Mouse (Mus musculus) cerebellum, adult (tissue): ENCODE results near the gene Prcd.
"Not testable (repeated sequence)": the region's sequence is repeated elsewhere in the genome, so short reads cannot be mapped to it uniquely, and the experiment has no call there.

Experiments used
- ATAC-seq: cut with Nextera tagmentation; 2 replicates; pipeline ENCODE4 v1.9.2; 2017; ENCODE audit warnings: mild to moderate bottlenecking, moderate library complexity, mixed read lengths; ENCODE audit not compliant: insufficient number of reproducible peaks, low FRiP score, low TSS enrichment

Gene Prcd

DNA sequence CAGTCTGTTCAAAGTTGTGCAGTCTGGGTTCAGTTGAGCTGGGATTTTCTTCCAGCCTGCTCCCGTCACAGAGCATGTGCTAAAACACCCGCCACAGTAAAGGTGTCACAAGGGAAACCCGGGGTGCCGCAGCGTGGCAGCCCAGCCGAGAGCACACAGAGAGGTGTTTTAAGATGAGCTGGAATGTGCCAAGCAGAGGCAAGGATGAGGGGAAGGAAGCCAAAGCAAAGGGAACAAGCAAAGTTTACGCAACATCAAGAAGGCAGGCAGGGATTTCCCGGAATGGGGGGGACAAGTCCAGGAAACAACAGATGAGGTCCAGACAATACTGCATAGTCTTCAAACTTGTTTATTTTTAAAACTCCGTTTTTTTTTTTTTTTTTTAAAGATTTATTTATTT is 13.2 kb downstream of the Prcd start:
- no peak for ATAC-seq

DNA sequence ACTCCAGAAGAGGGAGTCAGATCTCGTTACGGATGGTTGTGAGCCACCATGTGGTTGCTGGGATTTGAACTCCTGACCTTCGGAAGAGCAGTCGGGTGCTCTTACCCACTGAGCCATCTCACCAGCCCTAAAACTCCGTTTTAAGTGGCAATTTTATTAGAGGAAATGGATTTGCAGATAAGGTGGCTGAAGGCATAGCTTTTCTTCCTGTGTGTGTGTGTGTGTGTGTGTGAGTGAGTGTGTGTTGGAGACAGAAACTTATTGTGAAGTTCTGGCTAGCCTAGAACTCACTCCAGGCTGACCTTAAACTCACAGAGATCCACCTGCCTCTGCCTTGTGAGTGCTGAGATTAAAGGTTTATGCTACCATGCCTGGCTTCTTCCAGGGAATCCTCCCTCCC is 13.7 kb downstream of the Prcd start:
- ATAC-seq: not testable (repeated sequence)

DNA sequence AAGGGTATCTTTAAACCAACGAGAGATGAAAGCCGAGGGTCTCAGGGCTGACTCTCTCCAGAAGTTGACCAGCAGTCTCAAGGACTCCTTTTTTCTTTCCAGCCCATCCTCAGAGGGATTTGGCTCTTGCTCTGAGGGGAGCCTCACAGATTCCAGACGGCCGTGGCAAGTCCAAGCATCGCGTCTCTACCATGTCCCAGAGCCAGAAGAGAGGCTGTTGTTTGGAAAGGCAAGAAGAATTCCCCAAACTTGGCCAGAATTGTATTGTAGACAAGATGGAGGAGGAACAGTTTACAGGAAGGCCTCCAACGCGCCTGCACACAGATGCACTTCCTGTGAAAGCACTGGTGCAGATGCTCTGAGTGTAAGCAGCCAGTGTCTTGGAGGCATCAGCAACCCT is 14.6 kb downstream of the Prcd start:
- no peak for ATAC-seq

DNA sequence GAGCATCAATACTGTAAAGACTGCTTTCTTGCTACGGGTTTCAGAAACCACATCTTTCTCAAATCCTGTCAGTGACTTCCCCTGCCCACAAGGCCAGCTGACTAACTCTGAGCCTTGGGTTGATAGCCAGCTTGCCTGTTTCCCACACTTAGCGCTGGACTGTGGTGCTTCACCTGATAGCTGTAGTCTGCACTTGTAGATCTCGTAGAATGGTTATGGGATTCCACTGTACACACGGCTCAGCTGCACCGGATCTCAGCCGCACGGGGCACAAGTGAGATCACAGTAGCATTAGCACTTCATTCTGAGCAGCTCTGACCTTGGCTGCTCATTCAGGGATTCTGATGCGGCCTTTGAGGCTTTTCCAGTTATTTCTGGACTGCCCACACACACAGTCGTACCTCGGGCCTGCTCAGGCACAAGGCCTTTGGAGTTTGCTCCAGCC is 15.1 kb downstream of the Prcd start:
- no peak for ATAC-seq

DNA sequence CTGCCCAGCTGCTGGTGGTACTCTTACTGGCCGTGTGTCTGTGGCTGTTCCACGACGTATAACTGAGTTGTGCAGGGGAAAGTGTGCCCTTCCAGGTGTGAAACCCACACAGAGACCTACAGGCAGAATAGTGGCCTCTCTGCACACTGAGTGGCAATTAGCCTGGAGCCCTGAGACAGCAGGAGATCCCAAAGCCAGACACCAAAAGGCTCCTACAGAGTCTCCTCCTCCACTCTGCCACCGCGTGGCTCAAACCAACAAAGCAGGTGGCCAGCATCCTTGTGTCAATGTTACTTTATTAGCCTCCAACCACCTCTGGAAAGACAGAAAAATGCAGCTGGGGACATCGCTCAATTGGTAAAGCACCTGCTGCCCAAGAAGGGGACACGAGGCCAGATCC is 15.5 kb downstream of the Prcd start:
- ATAC-seq: no peak

DNA sequence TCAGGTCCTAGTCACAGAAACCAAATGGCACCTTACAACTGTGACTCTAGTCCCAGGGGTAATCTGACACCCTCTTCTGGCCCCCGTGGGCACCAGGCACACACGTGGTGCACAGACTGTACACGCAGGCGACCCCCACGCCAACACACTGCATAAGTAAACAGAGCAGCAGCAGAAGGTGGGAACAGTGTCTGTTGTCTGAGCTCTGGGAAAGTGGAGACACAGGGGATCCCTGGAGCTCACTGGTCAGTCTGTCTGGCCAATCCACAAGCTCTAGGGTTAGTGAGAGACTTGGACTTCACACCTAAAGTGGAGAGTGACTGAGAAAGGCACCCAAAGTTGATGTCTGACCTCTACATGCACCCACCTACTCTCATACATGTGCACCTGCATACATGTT is 16.0 kb downstream of the Prcd start:
- no peak for ATAC-seq

DNA sequence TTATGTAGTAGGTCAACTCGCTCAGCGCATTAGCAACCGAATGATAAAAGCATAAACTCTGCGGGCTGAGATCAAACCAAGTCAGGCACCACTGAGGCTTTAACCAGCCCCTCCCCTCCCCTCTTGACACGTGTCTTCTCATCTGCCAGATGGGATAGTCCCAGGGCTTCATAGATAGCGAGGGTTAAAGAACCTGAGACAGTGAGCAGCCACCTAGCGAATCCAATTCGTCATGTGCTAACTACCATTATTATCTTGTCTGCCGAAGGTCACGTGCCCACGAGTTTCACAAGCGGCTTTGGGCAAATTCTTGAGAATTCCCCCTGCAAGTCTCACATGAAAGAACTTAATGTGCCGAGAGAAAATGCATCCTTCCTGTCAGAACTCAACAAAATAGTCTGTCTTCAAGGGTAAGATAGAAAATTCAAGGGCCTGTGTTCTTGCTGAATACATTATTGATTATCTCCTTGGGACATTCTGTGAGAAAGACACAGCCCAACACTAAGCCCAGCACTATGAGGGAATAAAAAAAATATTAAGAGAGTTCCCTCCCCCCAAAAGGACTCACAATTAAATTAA is 16.5 kb downstream of the Prcd start:
- ATAC-seq: no peak

DNA sequence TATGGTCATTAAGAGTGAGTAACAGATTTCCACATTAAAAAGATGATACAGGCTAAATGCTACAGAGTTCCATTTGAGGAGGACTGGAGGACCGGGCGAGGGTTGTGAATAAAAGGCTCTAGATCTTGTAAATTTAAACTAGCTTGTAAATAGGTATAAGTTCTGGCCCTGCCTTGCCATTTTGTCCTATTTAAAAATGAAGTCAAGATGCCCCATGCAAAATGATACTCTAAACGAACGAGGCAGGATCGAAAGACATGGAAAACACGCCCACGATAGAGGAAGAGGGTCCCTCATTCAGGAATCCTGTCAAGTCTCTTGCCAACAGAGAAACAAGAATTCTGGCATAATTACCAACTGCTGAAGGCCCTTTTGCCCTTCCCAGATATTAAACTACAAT is 17.1 kb downstream of the Prcd start:
- no peak for ATAC-seq

DNA sequence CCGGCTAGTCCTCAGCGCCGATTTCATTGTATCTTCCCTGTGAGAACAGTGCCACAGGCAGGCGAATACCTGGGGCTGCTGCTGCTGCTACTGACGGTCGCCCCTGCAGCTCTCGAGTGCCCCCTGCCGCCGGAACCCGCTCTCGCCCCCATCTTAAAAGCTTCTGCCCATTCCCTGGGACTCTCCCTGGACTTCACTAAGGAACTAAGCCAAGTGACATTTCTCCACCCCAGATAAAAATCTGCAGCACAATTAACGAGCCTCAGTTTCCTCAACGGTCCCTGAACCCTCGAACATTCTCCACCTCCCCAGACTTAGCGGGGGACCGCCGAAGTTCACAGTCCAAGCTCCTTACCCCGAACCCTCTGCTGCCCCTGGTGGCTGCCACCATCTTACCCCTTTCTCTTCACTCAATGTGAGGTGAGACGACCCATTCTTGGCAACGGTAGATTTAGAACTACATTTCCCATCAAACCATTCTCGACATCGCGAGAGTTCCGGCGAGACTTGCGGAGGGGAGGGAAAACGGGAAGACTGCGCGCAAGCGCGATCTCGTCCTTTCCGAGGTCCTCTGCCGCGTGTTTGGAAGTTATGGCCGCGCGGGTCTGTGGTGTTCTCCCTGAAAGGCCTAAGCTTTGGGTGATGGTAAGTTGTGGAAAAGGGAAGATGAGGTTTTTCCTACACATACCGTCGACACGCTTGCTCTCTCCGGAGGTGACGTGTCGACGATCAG is 17.9 kb downstream of the Prcd start:
- peak; percentile 87 for ATAC-seq

DNA sequence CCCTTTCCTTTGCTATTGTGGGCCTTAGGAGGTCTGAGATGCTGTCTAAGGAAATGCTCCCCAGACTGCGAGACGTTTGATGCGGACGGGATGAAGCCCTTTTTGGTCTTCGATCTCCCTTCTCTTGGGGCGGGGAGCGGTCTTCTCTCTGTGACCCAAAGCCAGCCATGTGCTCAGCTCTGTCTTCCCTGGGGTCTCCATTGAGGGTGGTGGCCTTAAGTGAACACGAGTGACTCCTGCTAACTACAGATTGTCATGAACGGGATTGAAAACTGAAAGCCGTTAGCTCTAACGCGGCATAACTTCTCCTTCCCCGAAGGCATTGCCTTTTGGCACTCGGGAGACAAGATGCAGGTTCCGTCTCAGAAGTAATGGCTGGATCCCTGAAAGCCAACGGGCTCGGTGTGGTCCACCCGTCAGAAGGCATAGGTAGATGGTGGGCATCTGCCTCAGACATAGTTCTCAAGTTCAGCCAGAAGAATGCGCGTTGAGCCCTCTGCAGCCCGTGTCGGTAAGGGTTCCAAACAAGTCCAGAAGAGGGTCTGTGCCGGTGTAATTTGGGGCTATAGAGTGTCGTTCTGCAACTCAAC is 18.6 kb downstream of the Prcd start:
- ATAC-seq: no peak

DNA sequence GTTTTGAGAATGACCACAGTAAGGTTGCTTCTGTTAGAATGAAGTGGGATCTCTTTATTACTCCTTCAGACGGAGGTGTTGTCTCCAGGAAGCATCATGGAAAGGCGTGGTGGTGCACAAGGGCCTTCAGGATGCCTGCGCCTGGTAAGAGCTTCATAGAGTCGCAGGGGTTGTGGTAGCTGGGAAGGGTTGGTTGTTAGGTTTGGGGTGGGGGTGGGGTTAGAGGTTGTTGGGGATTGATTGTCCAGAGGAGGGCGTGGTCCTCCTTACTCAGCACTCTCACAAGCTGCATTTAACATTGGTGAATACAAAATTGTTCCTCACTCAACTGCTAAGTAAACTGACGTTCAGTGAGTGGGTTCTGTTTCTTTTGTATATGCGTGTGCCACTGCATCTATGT is 19.3 kb downstream of the Prcd start:
- no peak for ATAC-seq

DNA sequence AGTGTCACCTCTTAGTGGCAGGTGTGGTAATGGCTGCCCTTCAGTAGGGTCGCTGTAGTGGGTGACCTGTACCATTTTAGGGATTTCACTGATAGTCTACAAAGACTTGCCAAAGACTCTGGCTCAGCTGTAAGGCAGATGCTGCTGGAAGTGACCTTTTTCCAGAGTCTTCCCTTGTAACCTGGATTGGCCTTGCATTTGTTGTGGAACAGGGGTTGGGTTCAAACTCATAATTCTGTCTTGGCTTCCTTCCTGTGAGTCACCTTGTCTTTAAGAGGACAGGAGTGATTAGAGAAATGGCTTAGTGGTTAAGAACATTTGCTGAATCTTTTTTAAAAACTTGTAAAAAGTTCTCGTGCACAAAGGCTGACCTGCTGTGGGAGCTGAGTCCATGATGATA is 20.1 kb downstream of the Prcd start:
- no peak for ATAC-seq

DNA sequence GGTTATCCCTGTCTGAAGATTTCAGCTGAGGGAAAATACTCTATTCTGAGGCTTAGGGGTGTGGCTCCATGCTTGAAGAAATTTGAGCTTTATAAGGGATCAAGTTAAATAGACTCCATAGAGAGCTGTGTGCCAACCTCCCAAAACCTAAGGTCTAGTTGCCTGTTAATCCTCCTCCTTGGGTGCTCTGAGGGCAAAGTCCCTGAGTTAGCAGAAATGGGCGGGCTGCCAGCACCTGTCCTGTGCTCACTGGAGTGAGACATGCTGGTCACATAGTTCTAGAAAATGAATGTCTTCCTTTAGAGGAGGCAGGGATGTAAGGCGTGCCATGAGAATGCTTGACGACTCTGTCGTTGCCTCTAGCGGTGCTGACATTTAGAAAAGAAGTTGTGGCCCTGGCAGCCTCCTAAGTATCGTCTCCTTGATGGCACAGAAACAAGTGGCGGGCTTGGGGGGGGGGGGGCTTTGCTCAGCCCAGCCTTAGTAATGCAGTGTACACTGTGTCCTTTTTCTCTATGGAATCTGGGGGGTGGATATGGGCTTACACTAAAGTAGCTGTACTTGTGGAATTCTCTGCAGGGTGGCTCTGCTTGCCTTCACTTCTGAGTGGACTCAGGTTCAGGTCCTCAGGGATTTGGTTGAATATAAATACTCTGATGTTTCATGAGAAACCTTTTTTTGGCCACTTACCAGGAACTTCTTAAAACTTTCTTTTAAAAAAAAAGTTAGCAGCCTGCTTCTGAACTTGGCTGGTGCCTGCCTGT is 21.5 kb downstream of the Prcd start:
- ATAC-seq: no peak

DNA sequence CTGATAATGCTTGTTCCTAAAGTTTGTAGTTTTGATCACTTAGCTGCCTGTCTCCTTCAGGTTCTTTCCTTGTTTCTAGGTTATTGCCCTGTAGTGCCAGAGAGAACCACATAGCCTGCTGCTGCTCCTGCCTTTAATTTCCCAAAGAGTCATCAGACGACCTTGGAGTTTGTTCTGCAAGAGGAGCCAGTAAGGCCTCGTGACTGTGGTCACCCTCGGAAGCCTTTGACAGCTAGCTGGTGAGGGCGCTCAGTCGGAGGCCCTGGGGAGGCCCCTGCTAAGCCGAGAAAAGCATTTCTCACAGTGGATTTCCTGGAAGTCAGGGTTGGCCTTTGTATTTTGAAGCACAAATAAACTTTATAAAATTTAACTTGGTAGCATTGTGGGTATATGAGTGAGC is 22.1 kb downstream of the Prcd start:
- not testable (repeated sequence) for ATAC-seq

DNA sequence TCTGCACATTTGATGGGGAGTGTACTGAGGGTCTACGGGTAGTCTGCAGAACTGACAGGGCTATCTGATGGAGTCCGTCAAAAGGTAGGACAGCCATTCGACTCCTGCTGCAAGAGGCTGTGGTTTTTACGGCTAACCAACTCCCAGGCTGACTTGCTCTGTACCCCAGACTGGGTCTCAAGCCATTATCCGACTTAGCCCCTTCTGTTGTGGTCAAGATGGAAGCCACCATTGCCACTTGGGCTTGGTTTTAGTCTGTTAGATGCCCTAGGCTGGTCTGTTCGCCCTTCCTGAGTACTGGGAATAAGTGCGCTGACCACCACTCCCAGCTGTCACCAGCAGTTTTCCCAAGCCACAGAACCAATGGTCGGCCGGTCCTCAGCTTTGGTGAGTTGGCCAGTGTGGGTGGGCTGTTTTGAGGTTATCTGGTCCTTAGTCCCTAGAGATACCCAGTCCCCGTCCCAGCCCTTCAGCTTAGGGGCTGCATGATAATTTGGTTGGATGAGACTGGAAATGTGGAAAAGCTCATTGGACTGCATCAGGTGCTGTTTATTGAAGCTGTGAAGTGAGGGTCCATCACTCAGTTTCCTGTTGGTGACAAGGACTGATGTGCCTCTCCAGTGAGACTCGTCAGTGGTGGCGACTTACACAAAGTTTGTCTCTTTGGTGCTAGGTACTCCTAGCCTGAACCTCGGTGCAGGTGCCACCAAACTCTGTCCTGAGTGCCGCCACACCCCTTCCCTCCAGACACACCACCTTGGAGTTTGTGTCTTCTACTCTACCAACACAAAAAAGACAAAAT is 23.0 kb downstream of the Prcd start:
- ATAC-seq: no peak

DNA sequence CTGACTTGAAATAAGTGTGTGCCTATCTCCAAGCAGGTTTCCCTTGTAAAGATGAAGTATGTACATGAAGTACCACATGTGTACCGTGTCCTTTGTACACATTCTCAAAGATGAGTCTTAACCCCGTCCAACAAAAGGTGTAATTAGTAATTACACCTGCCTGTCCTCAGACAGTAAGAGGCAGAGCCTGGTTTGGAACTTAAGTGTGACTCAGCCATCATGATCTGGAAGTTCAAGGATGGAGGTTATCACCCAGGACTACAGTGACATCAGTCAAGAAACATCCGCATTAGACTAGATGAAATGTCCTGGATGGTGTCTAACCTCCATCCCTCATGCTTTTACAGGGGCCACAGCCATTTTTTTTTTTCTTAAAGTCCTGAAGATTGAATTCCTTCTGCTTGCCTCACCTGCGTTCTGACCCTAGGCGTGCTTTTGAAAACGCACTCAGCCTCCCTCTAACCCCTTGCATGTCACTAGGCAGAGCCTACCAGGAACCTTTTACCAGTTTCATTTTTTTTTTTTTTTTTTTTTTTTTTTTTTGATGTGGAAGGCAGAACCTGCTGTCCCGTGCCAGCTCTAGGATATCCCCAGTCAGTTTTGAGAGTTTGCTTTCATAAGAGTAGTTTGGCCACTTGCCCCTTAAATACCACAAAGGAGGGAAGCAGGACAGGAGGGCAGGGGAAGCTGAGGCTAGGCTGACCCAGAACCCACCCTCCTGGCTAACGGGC is 24.5 kb downstream of the Prcd start:
- no peak for ATAC-seq

DNA sequence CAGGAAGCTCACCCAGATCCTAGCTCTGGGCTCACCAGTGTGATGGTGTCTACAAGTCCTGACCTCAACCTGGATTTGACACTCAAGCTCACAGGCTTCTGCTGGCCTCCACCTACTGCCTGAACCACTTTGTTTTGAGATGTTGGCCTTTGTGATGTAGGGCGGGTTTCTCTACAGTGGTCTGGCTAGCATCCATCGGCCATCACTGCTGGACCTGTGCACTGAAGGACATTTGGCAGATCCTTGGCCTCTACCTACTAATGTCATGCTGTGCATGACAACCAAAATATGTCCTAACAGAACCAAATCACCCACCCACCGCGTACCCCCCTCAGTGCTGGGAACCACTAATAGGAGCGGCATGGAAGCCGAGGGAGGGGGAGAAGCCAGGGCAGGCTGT is 25.8 kb downstream of the Prcd start:
- ATAC-seq: no peak

DNA sequence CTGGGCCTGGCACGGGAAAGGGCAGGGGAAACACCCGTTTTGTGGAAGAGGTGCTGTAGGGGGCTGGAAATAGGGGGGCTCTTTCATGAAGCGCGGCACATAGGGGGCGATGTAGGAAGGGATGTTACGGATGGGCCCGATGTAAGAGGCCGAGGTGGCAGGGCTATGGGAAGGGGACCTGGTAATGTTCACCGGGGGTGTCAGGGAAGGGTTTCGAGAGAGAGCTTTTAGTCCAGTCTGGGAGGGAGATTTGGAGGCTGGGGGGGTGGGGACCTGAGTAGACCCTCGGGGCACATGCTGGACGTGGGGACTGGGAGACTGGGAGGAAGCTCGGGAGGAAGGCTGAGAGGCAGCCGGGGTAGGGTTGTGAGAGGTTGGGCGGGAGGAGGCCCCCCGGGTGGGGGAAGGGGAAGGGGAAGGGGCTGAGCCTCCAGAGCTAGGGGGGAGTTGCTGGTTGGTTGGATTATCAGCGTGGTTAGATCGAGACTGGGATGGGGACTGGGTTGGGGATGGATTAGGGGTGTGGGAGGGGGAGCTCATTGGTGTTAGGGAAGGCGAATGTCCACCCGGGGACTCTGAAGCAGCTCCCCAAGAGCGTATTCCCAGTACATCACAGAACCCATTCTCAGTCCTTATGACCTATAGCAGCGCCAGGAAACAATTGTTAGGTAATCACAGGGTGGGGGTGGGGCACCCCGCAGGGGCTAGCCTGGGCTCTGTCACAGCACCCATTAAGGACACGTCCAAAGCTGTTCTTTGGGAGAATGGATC is 27.2 kb downstream of the Prcd start:
- no peak for ATAC-seq

DNA sequence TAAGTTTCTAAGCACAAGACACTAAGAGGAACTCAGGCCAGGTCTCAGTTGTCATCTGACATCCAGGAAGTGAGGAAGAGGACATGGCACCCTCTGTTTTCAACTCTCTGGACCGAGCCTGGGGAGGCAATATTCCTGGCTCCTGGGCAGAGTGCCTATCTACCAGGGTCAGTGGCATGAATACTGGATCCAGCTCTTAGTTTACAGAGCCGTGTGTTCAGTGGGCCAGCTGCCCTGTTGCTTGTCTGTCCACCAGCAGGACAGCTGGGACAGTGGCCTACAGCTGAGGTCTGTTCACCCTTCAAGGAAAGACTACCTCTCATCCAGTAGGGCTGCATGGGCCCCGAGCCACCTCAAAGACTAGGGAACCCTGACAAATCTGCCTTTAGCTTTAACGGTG is 27.8 kb downstream of the Prcd start:
- no peak for ATAC-seq
